Mouse (Mus musculus) liver, embryonic 13.5 days (tissue): ENCODE results near the gene Znrf4. TPM values are rescaled to one million over a fixed set of nuclear protein-coding genes. Genes with fewer than 3 reads are reported as not detected.
A peak's percentile ranks its signal among the peaks of the same experiment; 100 is the strongest.

Source experiments
- ATAC-seq: fragments of 200-750 bp; cut with Nextera tagmentation; 2 replicates; pipeline ENCODE4 v1.8.0; 2017; ENCODE audit warnings: low read depth, mild to moderate bottlenecking, moderate number of reproducible peaks, moderate library complexity
- DNase-seq: peaks from one replicate; pipeline ENCODE4 v3.0.0; 2022
- H3K27ac ChIP-seq: fragments of 300-500 bp; sonication (generic); 2 replicates; pipeline ENCODE4 v1.5.1; 2015; ENCODE audit warnings: moderate library complexity, mild to moderate bottlenecking, inconsistent platforms
- H3K27me3 ChIP-seq: fragments of 300-500 bp; sonication (generic); 2 replicates; pipeline ENCODE4 v1.6.1; 2015; ENCODE audit warnings: mild to moderate bottlenecking, inconsistent platforms
- H3K36me3 ChIP-seq: fragments of 300-500 bp; sonication (generic); 2 replicates; pipeline ENCODE4 v1.6.1; 2015; ENCODE audit warnings: mild to moderate bottlenecking, inconsistent platforms
- H3K4me1 ChIP-seq: fragments of 300-500 bp; sonication (generic); replicated peaks from 2 replicates; pipeline ENCODE4 v1.6.1; 2015; ENCODE audit warnings: inconsistent platforms
- H3K4me2 ChIP-seq: fragments of 300-500 bp; sonication (generic); 2 replicates; pipeline ENCODE4 v1.6.1; 2015; ENCODE audit warnings: inconsistent platforms, mild to moderate bottlenecking, moderate library complexity
- H3K4me3 ChIP-seq: fragments of 300-500 bp; sonication (generic); replicated peaks from 2 replicates; pipeline ENCODE4 v1.5.1; 2015; ENCODE audit warnings: mild to moderate bottlenecking, inconsistent platforms
- H3K9ac ChIP-seq: fragments of 300-500 bp; sonication (generic); 2 replicates; pipeline ENCODE4 v1.6.1; 2015; ENCODE audit warnings: mild to moderate bottlenecking, inconsistent platforms
- H3K9me3 ChIP-seq: fragments of 300-500 bp; sonication (generic); replicated peaks from 2 replicates; pipeline ENCODE4 v1.6.1; 2016; ENCODE audit warnings: inconsistent platforms
- WGBS: fragments of 180-500 bp; shearing (Covaris S2); methylation state at CpG from one replicate; pipeline ENCODE4 v1.1.7; 2015; ENCODE audit not compliant: insufficient replicate concordance; 5-methylcytosine and 5-hydroxymethylcytosine counted together
- polyA plus RNA-seq: library from polyadenylated mRNA; unstranded; fragments of >200 nt; fragmentation: Nextera tagmentation; extraction: Ambion mirVana; gene quantifications from 2 replicates; pipeline ENCODE4 v1.2.1, GENCODE M21; 2015

Gene Znrf4
- polyA plus RNA-seq, 1 experiment from 2014 or later, result not detected

DNA sequence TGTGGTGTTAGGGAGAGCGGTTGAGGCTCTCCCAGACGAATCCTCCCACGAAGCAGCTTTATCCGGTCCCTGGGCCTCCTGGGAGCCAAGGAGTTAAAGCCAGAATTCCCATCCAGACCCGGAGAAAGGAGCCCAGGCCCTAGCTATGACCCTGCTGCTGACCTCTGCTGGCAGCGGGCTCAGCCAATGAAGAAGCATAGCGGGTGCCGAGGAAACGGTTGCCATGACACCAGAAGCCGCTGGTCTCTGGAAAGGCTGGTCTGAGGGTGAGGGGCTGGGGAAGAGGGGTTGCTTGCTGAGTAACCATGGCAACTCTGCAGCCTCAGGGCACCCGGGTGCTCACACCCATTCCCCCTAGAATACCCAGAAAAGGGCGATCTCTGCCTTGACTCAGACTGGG is 24.2 kb downstream of the Znrf4 start:
- no peak overlapping the region for H3K4me2 ChIP-seq

DNA sequence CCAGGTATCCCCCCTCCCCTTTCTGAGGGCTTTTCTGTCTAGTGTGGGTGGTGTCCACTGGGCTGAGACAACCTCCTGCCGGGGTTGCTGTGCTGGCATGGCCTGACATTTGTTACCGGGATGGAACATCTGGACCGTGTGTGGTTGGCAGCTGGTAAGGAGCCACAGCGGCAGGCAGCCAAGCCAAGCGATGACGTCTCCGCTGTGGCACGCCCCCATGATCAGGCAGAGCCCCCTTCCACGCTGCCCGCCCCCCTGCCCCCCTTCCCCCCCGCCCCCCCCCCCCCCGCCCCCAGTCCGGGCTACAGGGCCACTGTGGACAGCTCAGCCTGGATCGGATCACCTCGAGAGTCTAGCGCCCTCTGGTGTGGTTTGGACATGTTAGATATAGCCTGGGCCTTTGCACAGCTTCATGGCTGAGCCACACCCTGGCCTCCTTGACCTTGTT is 24.8 kb downstream of the Znrf4 start:
- Histone ChIP-seq H3K36me3 (no peaks in the 10 kb centered on the region), H3K9me3 (peaks cover 6% of the 10 kb centered on the region), H3K27ac (no peak overlapping the region), H3K27me3 (peaks cover 21% of the 10 kb centered on the region), H3K4me3 (no peak overlapping the region), H3K9ac (no peak overlapping the region), H3K4me2 (no peak overlapping the region), H3K4me1 (no peaks in the 10 kb centered on the region)
- no peak for DNase-seq
- WGBS, result 13% methylated on average over 12 of the region's 16 CpGs
- no peak for ATAC-seq

More for the DNA sequence above, 24.2 kb downstream of the Znrf4 start:
- Histone ChIP-seq H3K27ac (no peak overlapping the region), H3K4me3 (no peak overlapping the region), H3K9ac (no peak overlapping the region), H3K27me3 (peaks cover 21% of the 10 kb centered on the region), H3K9me3 (peaks cover 12% of the 10 kb centered on the region), H3K4me1 (no peaks in the 10 kb centered on the region), H3K36me3 (no peaks in the 10 kb centered on the region)
- DNase-seq, result no peak
- WGBS, result 20% methylated on average over 12 of the region's 12 CpGs
- no peak for ATAC-seq

DNA sequence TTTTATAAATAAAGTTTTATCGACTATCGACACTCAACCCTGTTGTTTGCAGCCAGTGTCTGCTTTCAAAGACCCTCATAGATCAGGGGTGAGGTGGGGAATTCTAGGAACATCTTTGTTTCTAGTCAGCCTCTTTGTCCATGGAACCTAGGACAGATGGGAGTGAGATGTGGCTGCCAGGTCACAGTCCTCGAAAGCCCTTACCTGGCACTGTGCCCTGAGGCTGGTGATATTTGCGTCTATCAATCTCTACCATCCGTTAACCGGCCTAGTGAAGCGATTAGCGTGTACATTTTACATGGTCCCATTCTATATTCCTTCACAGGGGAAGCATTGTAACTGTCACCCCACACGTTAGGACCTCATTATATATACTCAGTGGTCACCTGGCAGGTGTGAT is 26.3 kb downstream of the Znrf4 start:
- H3K27me3 ChIP-seq, result peaks cover 21% of the 10 kb centered on the region
- H3K9me3 ChIP-seq, result no peaks in the 10 kb centered on the region
- H3K4me3 ChIP-seq, result no peak overlapping the region
- no peak overlapping the region for H3K27ac ChIP-seq
- DNase-seq (no peak), ATAC-seq (no peak)
- H3K4me1 ChIP-seq, result no peaks in the 10 kb centered on the region
- 77% methylated on average over 9 of the region's 9 CpGs for WGBS
- H3K4me2 ChIP-seq, result no peak overlapping the region
- no peaks in the 10 kb centered on the region for H3K36me3 ChIP-seq
- no peak overlapping the region for H3K9ac ChIP-seq

DNA sequence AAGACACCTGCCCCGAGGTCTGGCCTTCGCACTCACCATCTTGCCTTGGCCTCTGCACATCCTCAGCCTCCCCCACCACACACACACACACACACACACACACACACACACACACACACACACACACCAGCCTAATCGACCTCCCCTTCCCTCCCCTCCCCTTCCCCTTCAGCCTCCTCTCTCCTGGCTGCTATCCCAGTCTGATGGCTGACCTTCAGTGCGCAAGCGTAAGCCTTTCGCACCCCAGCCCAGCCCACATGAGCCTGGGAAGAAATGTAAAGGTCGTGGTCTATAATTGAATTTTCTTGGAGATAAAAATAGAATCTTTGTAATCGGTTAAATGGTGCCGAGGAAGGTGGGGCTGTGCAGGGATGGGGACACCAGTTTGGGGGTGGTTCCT is 27.1 kb downstream of the Znrf4 start:
- Histone ChIP-seq H3K36me3 (no peaks in the 10 kb centered on the region), H3K4me2 (no peak overlapping the region), H3K9ac (no peak overlapping the region), H3K4me3 (no peak overlapping the region), H3K4me1 (no peaks in the 10 kb centered on the region), H3K9me3 (no peaks in the 10 kb centered on the region), H3K27ac (no peak overlapping the region), H3K27me3 (peaks cover 21% of the 10 kb centered on the region)
- 64% methylated on average over 9 of the region's 9 CpGs for WGBS
- no peak for DNase-seq
- no peak for ATAC-seq

DNA sequence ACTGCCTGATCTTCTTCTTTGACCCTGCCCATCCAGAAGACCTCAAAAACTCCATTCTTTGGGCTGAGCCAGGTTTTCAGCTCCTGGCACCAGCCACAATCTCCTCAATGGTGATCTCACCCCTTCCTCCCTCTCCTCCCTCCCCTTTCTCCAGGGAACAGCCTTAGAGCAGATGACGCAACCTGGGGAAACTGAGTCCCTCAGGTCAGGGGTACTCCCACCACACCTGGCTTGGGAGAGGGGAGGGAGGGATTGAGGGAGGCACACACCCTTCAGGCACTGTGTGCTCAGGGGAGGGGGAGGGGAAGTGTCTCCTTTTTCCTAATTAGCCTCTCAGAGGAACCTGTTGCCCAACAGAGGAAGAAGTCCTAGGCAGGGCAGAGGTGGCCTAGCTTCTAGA is 29.6 kb downstream of the Znrf4 start:
- ATAC-seq, result no peak
- no peak overlapping the region for H3K4me2 ChIP-seq
- H3K4me3 ChIP-seq, result no peak overlapping the region
- H3K36me3 ChIP-seq, result no peaks in the 10 kb centered on the region
- H3K9me3 ChIP-seq, result no peaks in the 10 kb centered on the region
- H3K9ac ChIP-seq, result no peak overlapping the region
- WGBS, result 64% methylated on average over 1 of the region's 1 CpGs
- H3K4me1 ChIP-seq, result no peaks in the 10 kb centered on the region
- DNase-seq, result no peak
- peaks cover 20% of the 10 kb centered on the region for H3K27me3 ChIP-seq
- H3K27ac ChIP-seq, result no peak overlapping the region

DNA sequence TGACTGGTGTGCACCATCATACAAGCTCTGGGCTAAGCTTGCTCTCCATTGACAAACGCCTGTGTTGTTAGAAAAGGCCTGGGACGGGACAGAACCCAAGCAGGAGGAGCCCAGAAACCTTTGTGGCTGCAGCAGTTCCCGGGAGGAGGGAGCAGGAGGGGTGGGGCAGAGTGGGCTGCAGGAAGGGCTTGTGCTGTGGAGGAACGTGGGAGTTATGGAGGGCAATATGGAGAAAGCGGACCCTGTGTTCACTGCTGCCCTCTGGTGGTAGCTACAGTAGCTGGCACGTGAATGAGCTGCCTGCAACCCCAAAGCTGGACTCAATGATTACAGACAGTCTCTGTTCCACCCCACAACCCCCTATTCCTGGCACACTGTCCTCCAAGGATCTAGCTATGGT is 32.9 kb downstream of the Znrf4 start:
- Histone ChIP-seq H3K9ac (no peak overlapping the region), H3K36me3 (no peaks in the 10 kb centered on the region), H3K9me3 (no peaks in the 10 kb centered on the region), H3K27ac (no peak overlapping the region), H3K4me3 (no peak overlapping the region), H3K4me1 (peaks cover 20% of the 10 kb centered on the region), H3K27me3 (peaks cover 45% of the 10 kb centered on the region), H3K4me2 (no peak overlapping the region)
- ATAC-seq (no peak), DNase-seq (no peak)
- 8% methylated on average over 6 of the region's 6 CpGs for WGBS

DNA sequence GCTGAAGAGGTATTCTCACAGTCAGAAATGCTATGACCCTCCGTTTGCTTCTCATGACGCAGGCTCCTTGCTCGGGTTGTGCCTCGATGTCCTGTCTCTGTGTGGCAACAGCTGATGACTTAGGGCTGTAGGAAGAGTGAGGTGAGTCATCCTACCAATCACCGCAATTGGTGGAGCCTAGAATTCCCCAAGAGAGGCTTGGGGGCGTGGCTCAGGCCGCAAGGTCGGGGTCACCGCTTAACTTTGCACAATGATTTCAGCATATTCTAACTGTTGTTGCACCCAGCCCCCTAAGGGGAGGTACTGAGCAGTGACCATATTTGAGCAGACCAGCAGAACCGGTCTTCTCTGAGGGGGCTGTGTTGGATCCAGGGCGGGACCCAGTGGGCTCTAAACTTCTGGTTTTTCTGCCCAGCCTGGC is 34.0 kb downstream of the Znrf4 start:
- no peak overlapping the region for H3K27ac ChIP-seq

DNA sequence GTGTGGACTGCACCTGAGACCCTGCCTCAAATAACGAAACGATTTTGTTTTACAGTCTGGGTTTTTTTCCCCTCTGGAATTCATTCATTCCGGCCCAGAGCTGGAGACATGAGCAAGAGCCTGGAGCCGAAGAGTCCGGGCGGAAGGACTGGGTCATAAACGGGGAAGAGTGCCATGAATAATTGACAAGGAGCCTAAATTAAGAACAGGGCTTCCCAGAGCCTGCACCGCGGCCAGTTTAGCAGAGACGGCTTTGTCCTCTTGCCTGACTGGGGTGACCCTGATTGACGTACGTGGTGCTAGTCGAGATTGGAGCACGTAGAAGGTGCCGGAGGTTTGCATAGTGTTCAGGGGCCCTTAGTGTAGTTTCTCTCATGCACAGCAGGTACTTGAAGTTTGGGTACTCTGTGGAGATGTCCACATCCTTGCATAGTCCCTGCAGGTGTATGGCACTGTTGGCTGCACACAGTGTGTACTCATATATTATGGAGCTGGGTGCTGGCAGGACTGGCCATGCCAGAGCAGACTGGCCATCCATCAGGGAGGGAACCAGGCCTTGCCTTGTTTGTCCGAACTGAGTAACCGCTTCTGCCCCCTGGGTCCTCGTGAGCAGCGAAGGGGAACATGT is 34.9 kb downstream of the Znrf4 start:
- no peak overlapping the region for H3K9ac ChIP-seq
- no peak overlapping the region for H3K4me3 ChIP-seq
- H3K36me3 ChIP-seq, result no peaks in the 10 kb centered on the region
- H3K27ac ChIP-seq, result no peak overlapping the region
- no peak overlapping the region for H3K4me2 ChIP-seq
- no peak for DNase-seq
- ATAC-seq, result no peak
- H3K27me3 ChIP-seq, result peaks cover 65% of the 10 kb centered on the region
- no peaks in the 10 kb centered on the region for H3K9me3 ChIP-seq
- peaks cover 41% of the 10 kb centered on the region for H3K4me1 ChIP-seq
- 76% methylated on average over 19 of the region's 19 CpGs for WGBS

More for the DNA sequence above, 34.0 kb downstream of the Znrf4 start:
- 49% methylated on average over 11 of the region's 11 CpGs for whole genome bisulfite sequencing
- peaks cover 32% of the 10 kb centered on the region for H3K4me1 ChIP-seq
- ATAC-seq, result no peak
- H3K27me3 ChIP-seq, result peaks cover 56% of the 10 kb centered on the region
- no peak for DNase-seq
- no peak overlapping the region for H3K9ac ChIP-seq
- no peaks in the 10 kb centered on the region for H3K9me3 ChIP-seq
- no peak overlapping the region for H3K4me2 ChIP-seq
- H3K4me3 ChIP-seq, result no peak overlapping the region
- H3K36me3 ChIP-seq, result no peaks in the 10 kb centered on the region

DNA sequence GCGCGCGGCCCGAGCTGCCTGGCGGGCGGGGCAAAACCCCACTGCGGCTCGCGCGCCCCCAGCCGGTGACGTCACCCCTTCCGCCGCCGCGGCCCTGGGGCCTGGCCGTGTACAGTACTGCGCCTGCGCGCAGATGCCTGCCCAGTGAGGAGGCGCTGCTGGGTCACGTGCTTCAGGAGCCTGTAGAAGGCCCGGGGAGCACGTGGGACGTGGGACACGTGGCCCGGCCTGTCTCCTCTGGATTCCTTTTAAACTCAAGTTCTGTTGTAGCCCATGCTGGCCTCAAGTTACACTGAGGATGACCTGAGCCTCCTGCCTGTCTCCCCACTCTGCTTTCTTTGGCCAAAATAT is 35.9 kb downstream of the Znrf4 start, which contains the start of gene Ptprs:
TSS of gene Ptprs (minus strand) at position 82 of the 351 bp plus-strand sequence.
- Histone ChIP-seq H3K4me2 (peak within 1 kb of the TSS; percentile 73), H3K9ac (peak within 1 kb of the TSS; percentile 60), H3K36me3 (no peaks in the 10 kb centered on the region), H3K27me3 (peaks cover 75% of the 10 kb centered on the region), H3K4me1 (peaks cover 48% of the 10 kb centered on the region), H3K27ac (no peak within 1 kb of the TSS), H3K4me3 (peak within 1 kb of the TSS; percentile 58), H3K9me3 (no peaks in the 10 kb centered on the region)
- peak; percentile 53 for ATAC-seq
- peak; percentile 69 for DNase-seq
- WGBS, result under 1% methylated on average over 27 of the region's 27 CpGs

DNA sequence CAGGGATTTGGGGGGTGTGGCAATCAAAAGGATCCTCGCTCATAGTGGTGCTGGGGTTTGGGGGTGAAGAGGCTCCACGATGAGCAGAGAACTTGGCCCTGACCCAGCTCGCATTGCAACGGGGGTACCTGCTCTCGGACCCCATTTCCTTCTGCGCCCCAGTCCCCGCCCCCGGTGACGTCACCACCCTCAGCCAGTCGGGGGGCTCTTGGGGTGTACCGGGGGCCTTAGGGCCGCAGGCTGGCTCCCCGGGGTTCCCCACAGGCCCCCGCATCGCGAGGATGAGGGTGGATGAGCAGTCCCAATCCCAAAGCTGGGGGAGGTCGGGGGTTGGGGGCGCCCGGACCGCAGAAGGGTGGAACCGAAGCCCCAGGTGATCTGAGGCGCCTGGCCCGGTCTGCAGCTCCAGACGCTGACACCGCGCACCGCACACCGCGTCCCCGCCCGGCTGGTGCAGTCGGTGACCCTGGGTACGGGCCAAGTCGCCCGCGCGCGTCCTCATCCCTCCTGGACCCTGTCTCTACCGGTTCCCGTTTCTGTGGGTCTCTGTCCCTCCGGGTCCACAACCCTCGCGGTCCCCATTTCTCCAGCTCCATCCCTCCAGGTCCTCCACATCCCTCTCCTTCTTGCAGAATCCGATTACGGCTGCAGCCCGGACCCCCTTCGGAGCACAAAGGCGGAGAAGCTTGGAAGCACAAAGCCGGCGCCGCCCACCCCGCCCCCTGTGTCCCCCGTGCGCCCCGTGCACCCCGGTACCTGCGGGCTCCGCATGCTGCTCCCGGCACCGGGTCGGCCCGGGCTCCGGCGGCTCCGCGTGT is 36.4 kb downstream of the Znrf4 start:
- no peak overlapping the region for H3K27ac ChIP-seq
- ATAC-seq (peak; percentile 27; the same call in 1 of the 2 replicates), DNase-seq (no peak)
- peak overlapping the region; percentile 58 for H3K4me3 ChIP-seq
- H3K4me2 ChIP-seq, result peak overlapping the region; percentile 73
- no peaks in the 10 kb centered on the region for H3K9me3 ChIP-seq
- H3K4me1 ChIP-seq, result peaks cover 52% of the 10 kb centered on the region
- H3K36me3 ChIP-seq, result no peaks in the 10 kb centered on the region
- WGBS, result under 1% methylated on average over 62 of the region's 66 CpGs
- H3K27me3 ChIP-seq, result peaks cover 80% of the 10 kb centered on the region
- H3K9ac ChIP-seq, result peak overlapping the region; percentile 60

DNA sequence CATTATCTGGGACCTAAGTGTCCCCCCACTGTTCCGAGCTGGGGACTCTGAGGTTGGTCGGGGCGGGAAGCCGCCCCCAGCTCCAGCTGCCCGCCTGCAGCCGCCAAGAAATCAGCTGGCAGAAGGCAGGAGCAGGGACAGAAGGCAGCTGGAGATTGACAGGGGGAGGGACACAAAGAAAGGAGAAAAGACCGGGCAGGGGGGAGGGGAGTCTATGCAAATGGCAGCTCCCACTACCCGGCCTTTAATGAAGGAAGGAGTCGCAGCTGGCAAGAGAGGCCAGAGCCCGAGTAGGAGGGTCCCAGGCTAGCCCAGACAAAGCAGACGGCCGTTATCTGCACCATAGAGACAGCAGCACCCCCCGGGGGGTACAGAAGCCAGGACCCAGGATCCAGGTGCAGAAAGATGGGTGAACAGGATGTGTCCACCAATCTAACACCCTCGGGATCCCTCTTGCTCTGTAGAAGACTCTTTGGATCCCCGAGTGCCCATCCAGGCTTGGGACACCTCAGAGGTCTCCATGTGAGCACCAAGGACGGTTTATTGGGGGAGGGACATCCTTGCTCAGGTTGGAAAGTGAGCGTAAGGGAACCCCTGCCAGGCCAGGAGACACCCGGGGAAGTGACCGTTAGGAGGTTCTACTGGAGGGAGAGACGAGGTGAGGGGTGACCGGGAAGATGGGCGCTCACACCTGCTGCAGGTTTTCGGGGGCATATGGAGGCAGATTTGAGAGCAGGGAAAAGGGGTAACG is 37.2 kb downstream of the Znrf4 start:
- peak overlapping the region; percentile 60 for H3K9ac ChIP-seq
- no peaks in the 10 kb centered on the region for H3K9me3 ChIP-seq
- 3% methylated on average over 24 of the region's 24 CpGs for WGBS
- peak overlapping the region; percentile 73 for H3K4me2 ChIP-seq
- DNase-seq, result no peak
- H3K27me3 ChIP-seq, result peaks cover 88% of the 10 kb centered on the region
- no peak for ATAC-seq
- H3K4me1 ChIP-seq, result peaks cover 56% of the 10 kb centered on the region
- no peak overlapping the region for H3K27ac ChIP-seq
- no peaks in the 10 kb centered on the region for H3K36me3 ChIP-seq
- peak overlapping the region; percentile 58 for H3K4me3 ChIP-seq
